Mouse (Mus musculus) neutrophil, adult 83 days (primary cell): ENCODE results near the gene Cyp2b23. TPM values are rescaled to one million over a fixed set of nuclear protein-coding genes. Genes with fewer than 3 reads are reported as not detected.

ENCODE experiments used
- total RNA-seq, 2 experiments: library from RNA; stranded (reverse); gene quantifications; one replicate each; pipeline ENCODE4 v1.2.4; 2023

Gene Cyp2b23
- total RNA-seq = not detected

GRCm38 (mm10) chr7:26686337-26686736 lies at the start of gene Cyp2b23:
Gene Cyp2b23, minus strand, starts transcription at chr7:26686437.

DNA sequence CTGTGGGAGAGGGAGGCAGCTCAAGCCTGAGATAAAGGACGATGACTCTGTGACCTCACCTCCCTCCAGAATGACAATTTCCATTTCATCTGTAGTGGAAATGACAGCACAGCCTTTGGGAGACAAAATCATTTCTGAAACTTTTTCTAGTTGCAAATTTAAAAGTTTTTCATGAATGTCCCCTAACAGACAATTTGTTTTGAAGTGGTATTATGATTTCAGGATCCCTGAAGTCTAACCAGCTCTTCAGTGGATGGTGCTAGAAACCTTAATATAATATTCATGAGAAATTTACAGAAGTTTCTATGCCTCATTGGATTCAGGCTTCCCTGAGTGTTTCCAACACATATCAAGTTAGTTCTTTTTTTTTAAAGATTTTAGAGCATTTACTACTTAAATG lies 67.9 kb downstream of the Cyp2b23 start, which contains the start of gene Vmn1r185:
Vmn1r185 (minus strand) TSS at position 101 of the 400 bp plus-strand sequence.

Other genes with a start within 250 kb of the Cyp2b23 start
- gene Nlrp9a, start 151.4 kb downstream of the Cyp2b23 start, total RNA-seq = not detected
- not detected for gene Vmn1r185, start 68.0 kb downstream of the Cyp2b23 start, total RNA-seq
- gene Cyp2b19, start 70.7 kb upstream of the Cyp2b23 start, total RNA-seq = not detected
- gene Cyp2g1, start 122.5 kb upstream of the Cyp2b23 start, total RNA-seq = not detected
- not detected for gene Cyp2a5, start 148.9 kb upstream of the Cyp2b23 start, total RNA-seq